Mouse (Mus musculus) midbrain, embryonic 15.5 days (tissue): ENCODE measurements at regions not wholly inside any gene's neighbourhood (a gene's known extent, or its start where the extent isn't known, plus 50 kb on each side); places are given as distances from the start of the nearest gene placed in this dataset.
A peak's percentile ranks its signal among the peaks of the same experiment; 100 is the strongest.

Experiments
- ATAC-seq: fragments of 200-750 bp; cut with Nextera tagmentation; replicated peaks from 2 replicates; pipeline ENCODE4 v1.8.0; 2017; ENCODE audit warnings: moderate TSS enrichment
- H3K27ac ChIP-seq: fragments of 300-500 bp; sonication (generic); 2 replicates; pipeline ENCODE4 v1.5.1; 2015; ENCODE audit warnings: mild to moderate bottlenecking, inconsistent platforms
- H3K27me3 ChIP-seq: fragments of 300-500 bp; sonication (generic); replicated peaks from 2 replicates; pipeline ENCODE4 v1.6.1; 2015; ENCODE audit warnings: inconsistent platforms
- H3K36me3 ChIP-seq: fragments of 300-500 bp; sonication (generic); replicated peaks from 2 replicates; pipeline ENCODE4 v1.6.1; 2015; ENCODE audit warnings: inconsistent platforms
- H3K4me1 ChIP-seq: fragments of 300-500 bp; sonication (generic); 2 replicates; pipeline ENCODE4 v1.6.1; 2015; ENCODE audit warnings: inconsistent platforms
- H3K4me2 ChIP-seq: fragments of 300-500 bp; sonication (generic); 2 replicates; pipeline ENCODE4 v1.6.1; 2015; ENCODE audit warnings: inconsistent platforms, mild to moderate bottlenecking, moderate library complexity
- H3K4me3 ChIP-seq: fragments of 300-500 bp; sonication (generic); 2 replicates; pipeline ENCODE4 v1.5.1; 2015; ENCODE audit warnings: mild to moderate bottlenecking, inconsistent platforms
- H3K9ac ChIP-seq: fragments of 300-500 bp; sonication (generic); 2 replicates; pipeline ENCODE4 v1.6.1; 2015; ENCODE audit warnings: mild to moderate bottlenecking, inconsistent platforms
- H3K9me3 ChIP-seq: fragments of 300-500 bp; sonication (generic); 2 replicates; pipeline ENCODE4 v1.6.1; 2016; ENCODE audit warnings: inconsistent platforms
- WGBS: fragments of 180-500 bp; shearing (Covaris S2); methylation state at CpG from one replicate; pipeline ENCODE4 v1.1.7; 2015; ENCODE audit warnings: mixed read lengths; 5-methylcytosine and 5-hydroxymethylcytosine counted together

- no peaks in the 10 kb centered on the region for H3K27me3 ChIP-seq
- no peak overlapping the region for H3K4me2 ChIP-seq
- H3K4me3 ChIP-seq = no peak overlapping the region
- no peaks in the 10 kb centered on the region for H3K36me3 ChIP-seq
- ATAC-seq = no peak
- H3K4me1 ChIP-seq = no peaks in the 10 kb centered on the region
- 87% methylated on average over 3 of the region's 3 CpGs for WGBS
- H3K27ac ChIP-seq = no peak overlapping the region
- no peaks in the 10 kb centered on the region for H3K9me3 ChIP-seq
- H3K9ac ChIP-seq = no peak overlapping the region
Observed at GRCm38 (mm10) chr3:156205246-156205645, 356.3 kb upstream of the Negr1 start.

- no peaks in the 10 kb centered on the region for H3K4me1 ChIP-seq
- H3K4me3 ChIP-seq = no peak overlapping the region
- no peaks in the 10 kb centered on the region for H3K27me3 ChIP-seq
- H3K27ac ChIP-seq = no peak overlapping the region
- WGBS = 60% methylated on average over 1 of the region's 1 CpGs
- H3K9ac ChIP-seq = no peak overlapping the region
- no peak overlapping the region for H3K4me2 ChIP-seq
- H3K36me3 ChIP-seq = no peaks in the 10 kb centered on the region
- no peaks in the 10 kb centered on the region for H3K9me3 ChIP-seq
- no peak for ATAC-seq
Observed at GRCm38 (mm10) chr3:156208420-156208819, 353.2 kb upstream of the Negr1 start.

DNA sequence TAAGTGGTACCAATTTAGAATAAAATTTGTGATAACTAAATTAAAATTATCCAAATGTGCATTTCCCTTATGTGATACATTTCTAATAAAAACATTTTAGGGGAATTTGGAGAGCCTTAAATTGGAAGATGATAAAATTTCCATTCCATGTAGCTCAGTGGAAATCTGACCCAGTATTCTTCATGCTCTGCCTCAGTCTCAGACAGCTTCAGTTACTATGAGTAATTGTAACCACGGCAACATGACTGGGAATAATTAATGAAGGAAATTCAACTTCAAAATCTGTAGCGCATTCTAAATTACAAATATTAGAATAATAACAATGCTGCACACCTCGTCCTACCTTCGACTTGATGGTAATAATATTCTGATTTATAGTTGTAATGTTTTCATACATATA is 350.8 kb upstream of the Negr1 start:
- 68% methylated on average over 4 of the region's 4 CpGs for WGBS
- no peaks in the 10 kb centered on the region for H3K36me3 ChIP-seq
- H3K4me2 ChIP-seq = no peak overlapping the region
- 0 out of 2 replicates have a peak, but pooled peaks have one; percentile 70 for ATAC-seq
- no peak overlapping the region for H3K9ac ChIP-seq
- H3K4me1 ChIP-seq = no peaks in the 10 kb centered on the region
- no peak overlapping the region for H3K27ac ChIP-seq
- no peaks in the 10 kb centered on the region for H3K9me3 ChIP-seq
- H3K4me3 ChIP-seq = no peak overlapping the region
- H3K27me3 ChIP-seq = no peaks in the 10 kb centered on the region

- WGBS = 76% methylated on average over 1 of the region's 1 CpGs
- H3K9ac ChIP-seq = no peak overlapping the region
- H3K36me3 ChIP-seq = no peaks in the 10 kb centered on the region
- no peak overlapping the region for H3K4me3 ChIP-seq
- no peak for ATAC-seq
- no peaks in the 10 kb centered on the region for H3K27me3 ChIP-seq
- no peak overlapping the region for H3K4me2 ChIP-seq
- no peaks in the 10 kb centered on the region for H3K9me3 ChIP-seq
- H3K4me1 ChIP-seq = no peaks in the 10 kb centered on the region
- H3K27ac ChIP-seq = no peak overlapping the region
Observed at GRCm38 (mm10) chr3:156214823-156215222, 346.8 kb upstream of the Negr1 start.

DNA sequence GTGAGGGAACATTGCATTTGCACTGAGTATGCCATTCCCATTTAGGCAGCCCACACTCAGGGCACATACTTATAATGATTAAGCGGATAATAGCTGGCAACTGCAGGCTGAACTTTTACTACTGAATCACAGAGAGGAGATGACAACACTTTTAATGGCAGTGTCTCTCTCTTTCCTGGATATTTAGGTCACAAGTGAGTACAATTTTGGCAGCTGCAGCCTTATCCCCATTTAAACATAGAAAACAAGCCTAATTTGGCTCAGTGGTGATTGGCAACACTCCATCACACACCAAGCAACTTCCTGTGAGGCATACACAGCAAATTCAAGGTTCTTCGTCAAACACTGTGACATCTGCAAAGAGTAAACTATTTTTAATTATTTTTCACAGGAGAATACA is 329.5 kb upstream of the Negr1 start:
- ATAC-seq = no peak
- Histone ChIP-seq H3K4me2 (no peak overlapping the region), H3K4me3 (no peak overlapping the region), H3K36me3 (no peaks in the 10 kb centered on the region), H3K27me3 (no peaks in the 10 kb centered on the region), H3K9ac (no peak overlapping the region), H3K9me3 (no peaks in the 10 kb centered on the region), H3K4me1 (no peaks in the 10 kb centered on the region), H3K27ac (no peak overlapping the region)
- WGBS = 86% methylated on average over 2 of the region's 2 CpGs

- Histone ChIP-seq H3K27me3 (no peaks in the 10 kb centered on the region), H3K9me3 (no peaks in the 10 kb centered on the region), H3K9ac (no peak overlapping the region), H3K4me2 (no peak overlapping the region), H3K4me3 (no peak overlapping the region), H3K27ac (no peak overlapping the region), H3K36me3 (no peaks in the 10 kb centered on the region), H3K4me1 (no peaks in the 10 kb centered on the region)
- ATAC-seq = no peak
- 87% methylated on average over 4 of the region's 4 CpGs for WGBS
Observed at GRCm38 (mm10) chr3:156235955-156236354, 325.6 kb upstream of the Negr1 start.

DNA sequence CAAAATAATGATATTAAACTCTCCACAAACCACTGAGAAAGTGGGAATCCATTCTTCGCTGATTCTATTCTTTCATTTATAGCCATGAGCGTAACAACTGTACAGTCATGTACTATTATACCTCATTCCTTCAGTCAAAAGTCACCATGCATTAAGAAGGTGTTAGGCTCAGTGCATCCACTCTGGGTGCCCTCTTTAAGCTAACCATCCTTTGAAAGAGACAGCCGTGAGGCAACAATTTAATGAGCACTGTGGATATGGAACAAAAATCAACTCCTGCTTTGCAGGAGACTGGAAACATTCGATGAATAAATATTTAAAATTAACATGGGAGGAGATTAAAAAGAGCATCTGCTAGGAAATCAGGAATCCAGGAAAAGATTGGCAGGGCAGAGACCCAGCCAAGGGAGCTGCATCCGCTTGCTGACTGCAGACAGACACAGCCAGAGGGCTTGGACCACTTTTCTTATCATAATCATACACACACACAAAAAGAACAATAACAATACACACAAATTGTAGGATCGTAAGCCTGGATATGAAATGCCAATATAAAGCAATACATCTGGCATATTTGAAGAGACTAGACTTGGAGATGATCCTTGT is 309.2 kb upstream of the Negr1 start:
- 48% methylated on average over 6 of the region's 6 CpGs for WGBS
- Histone ChIP-seq H3K9ac (no peak overlapping the region), H3K4me2 (no peak overlapping the region), H3K27ac (peak overlapping the region; percentile 56), H3K36me3 (no peaks in the 10 kb centered on the region), H3K4me1 (0 out of 2 replicates have a peak, but pooled peaks cover 2% of the 10 kb centered on the region), H3K9me3 (no peaks in the 10 kb centered on the region), H3K27me3 (no peaks in the 10 kb centered on the region), H3K4me3 (no peak overlapping the region)
- peak; percentile 80 for ATAC-seq

DNA sequence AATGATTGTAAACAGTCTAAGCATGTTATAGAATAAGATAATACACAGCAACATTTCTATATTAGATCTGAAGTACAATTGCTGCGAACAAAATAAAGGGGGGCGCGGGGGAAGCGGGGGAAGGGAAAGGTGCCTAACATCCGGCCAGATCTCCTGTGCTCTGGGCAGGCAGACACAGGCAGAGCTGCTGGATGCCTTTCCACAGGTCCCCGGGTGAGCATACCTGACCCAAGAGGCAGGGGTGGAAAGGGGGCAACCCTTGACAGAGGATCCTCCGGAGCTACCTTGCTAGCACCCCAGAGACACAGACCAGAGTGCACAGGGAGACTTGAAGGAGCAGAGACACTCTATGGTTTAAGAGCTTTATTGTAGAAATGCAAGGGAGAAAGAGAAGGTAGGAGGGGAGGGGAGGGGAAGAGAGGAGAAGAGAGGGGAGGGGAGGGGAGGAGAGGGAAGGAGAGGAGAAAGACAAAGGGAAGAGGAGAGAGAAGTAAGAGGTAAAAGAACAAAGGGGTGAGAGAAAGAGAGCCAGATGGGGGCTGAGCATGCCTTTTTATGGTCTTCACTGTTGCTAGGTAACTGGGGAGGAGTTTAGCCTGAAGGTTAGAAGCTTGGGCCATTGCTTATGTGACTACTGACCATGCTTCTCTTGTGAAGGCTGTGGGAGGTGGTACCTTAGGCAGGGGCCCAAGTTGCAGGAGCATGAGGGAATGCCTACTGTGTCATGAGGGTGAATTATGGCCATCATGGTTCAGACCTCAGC is 308.2 kb upstream of the Negr1 start:
- ATAC-seq = peak; percentile 63
- H3K9me3 ChIP-seq = no peaks in the 10 kb centered on the region
- WGBS = 62% methylated on average over 7 of the region's 7 CpGs

DNA sequence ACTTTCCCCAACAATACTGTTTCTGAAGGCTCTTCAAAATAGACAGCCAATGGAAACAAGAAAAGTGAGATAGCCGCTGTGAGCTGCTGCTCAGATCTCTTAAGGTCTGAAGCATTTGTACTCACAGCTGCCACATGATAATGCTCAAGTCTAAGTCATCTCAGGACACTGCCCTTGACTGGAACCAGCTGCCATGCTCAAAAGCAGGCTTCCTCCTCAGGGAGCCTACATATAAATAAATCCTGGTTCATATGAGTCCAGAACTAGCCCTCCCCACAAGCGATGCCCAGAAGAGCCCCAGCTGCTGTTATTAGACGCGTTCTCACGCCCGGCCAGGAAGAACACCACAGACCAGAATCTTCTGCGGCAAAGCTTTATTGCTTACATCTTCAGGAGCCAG is 304.9 kb upstream of the Negr1 start:
- 0 out of 2 replicates have a peak, but pooled peaks cover 2% of the 10 kb centered on the region for H3K4me1 ChIP-seq
- H3K4me2 ChIP-seq = no peak overlapping the region
- H3K9ac ChIP-seq = no peak overlapping the region
- H3K9me3 ChIP-seq = no peaks in the 10 kb centered on the region
- ATAC-seq = no peak
- H3K4me3 ChIP-seq = no peak overlapping the region
- H3K36me3 ChIP-seq = no peaks in the 10 kb centered on the region
- WGBS = 95% methylated on average over 7 of the region's 7 CpGs
- no peak overlapping the region for H3K27ac ChIP-seq
- H3K27me3 ChIP-seq = no peaks in the 10 kb centered on the region

More for the DNA sequence above, 308.2 kb upstream of the Negr1 start:
- H3K4me1 ChIP-seq = 0 out of 2 replicates have a peak, but pooled peaks cover 2% of the 10 kb centered on the region
- H3K4me3 ChIP-seq = no peak overlapping the region
- H3K27ac ChIP-seq = peak overlapping the region; percentile 45; the same call in 1 of the 2 replicates
- no peaks in the 10 kb centered on the region for H3K27me3 ChIP-seq
- no peak overlapping the region for H3K4me2 ChIP-seq
- H3K36me3 ChIP-seq = no peaks in the 10 kb centered on the region
- H3K9ac ChIP-seq = no peak overlapping the region

GRCm38 (mm10) chr3:156264654-156265053 is 296.9 kb upstream of the Negr1 start:
- Histone ChIP-seq H3K4me1 (no peaks in the 10 kb centered on the region), H3K9ac (no peak overlapping the region), H3K9me3 (no peaks in the 10 kb centered on the region), H3K4me3 (no peak overlapping the region), H3K36me3 (no peaks in the 10 kb centered on the region), H3K27me3 (no peaks in the 10 kb centered on the region), H3K27ac (no peak overlapping the region), H3K4me2 (no peak overlapping the region)
- 93% methylated on average over 6 of the region's 6 CpGs for WGBS
- no peak for ATAC-seq

DNA sequence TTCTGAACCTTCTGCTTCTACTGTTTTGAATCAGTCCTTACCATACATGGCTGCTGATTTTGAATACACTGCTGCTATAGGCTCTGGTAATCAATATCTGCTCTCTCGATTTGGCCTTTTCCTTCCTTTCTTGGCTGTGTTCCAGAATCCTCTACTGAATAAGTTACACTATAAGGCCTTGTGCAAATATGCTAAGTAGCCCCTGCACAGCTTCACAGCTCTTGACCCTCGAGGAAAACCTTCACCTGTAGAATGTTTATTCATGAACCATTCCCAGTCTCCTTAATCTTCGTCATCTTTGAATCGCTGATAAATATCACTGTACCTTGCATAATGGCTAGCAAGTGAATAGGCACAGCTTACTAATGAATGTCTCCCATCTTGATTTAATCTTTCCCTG is 293.9 kb upstream of the Negr1 start:
- H3K9ac ChIP-seq = no peak overlapping the region
- H3K4me3 ChIP-seq = no peak overlapping the region
- no peaks in the 10 kb centered on the region for H3K27me3 ChIP-seq
- no peaks in the 10 kb centered on the region for H3K9me3 ChIP-seq
- H3K36me3 ChIP-seq = no peaks in the 10 kb centered on the region
- H3K4me1 ChIP-seq = no peaks in the 10 kb centered on the region
- H3K4me2 ChIP-seq = no peak overlapping the region
- 51% methylated on average over 4 of the region's 4 CpGs for WGBS
- ATAC-seq = no peak
- no peak overlapping the region for H3K27ac ChIP-seq

- Histone ChIP-seq H3K4me3 (no peak overlapping the region), H3K9me3 (no peaks in the 10 kb centered on the region), H3K9ac (no peak overlapping the region), H3K4me2 (no peak overlapping the region), H3K4me1 (peaks cover 8% of the 10 kb centered on the region), H3K36me3 (no peaks in the 10 kb centered on the region), H3K27ac (no peak overlapping the region), H3K27me3 (no peaks in the 10 kb centered on the region)
- WGBS = 62% methylated on average over 3 of the region's 3 CpGs
- peak; percentile 82 for ATAC-seq
Observed at GRCm38 (mm10) chr3:156299984-156300770, 261.4 kb upstream of the Negr1 start.
